Mouse (Mus musculus): ENCODE data around the gene Ahcyl1. TPM values are rescaled to one million over a fixed set of nuclear protein-coding genes. Genes with fewer than 3 reads are reported as not detected.
A peak's percentile ranks its signal among the peaks of the same experiment; 100 is the strongest.
"Not testable (repeated sequence)": the region's sequence is repeated elsewhere in the genome, so short reads cannot be mapped to it uniquely, and the experiment has no call there.

Ahcyl1 gene
- polyA plus RNA-seq, 2 experiments = 97.1 to 142 TPM

DNA sequence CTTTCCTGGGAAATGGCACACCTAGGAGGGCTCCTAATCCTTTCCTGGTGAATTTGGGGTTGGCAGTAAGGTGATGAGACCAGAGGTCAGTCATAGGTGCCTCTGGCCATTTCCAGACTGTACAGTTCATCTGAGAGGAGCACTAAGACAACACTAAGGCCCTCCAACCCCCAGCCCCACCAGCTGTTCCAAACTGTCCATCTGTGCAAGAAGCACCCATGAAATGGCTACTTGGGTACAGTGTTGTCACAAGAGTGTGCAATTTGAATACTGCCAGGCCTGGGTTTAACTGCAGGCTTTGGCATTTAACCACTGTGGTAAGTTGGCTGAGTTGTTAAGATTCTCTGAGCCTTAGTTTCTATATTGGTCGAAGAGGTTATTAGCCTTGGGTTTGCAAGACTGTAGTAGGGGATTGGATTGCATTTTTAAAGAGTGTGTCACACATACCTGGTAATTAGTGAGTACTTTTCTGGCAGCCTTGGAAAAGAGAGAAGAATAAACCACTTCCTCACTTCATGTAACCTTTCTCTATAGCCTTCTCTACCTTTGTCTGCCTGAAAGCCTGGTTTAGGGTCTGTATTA is 41.3 kb upstream of the Ahcyl1 start:
- H3K4me1 ChIP-seq (ENCODE audit: control insufficient read depth, insufficient read depth, low read length) = peaks cover 36% of the 10 kb centered on the region
- H3K36me3 ChIP-seq (ENCODE audit: control insufficient read depth, insufficient read depth, low read length) = peaks cover 9% of the 10 kb centered on the region; the same call in 1 of the 2 replicates
- no peak for DNase-seq (ENCODE audit: low spot score)
- no peak for ATAC-seq (ENCODE audit: low FRiP score, low read depth)
- H3K9ac ChIP-seq (ENCODE audit: low read depth, low read length, severe bottlenecking) = no peak overlapping the region
- H3K9me3 ChIP-seq (ENCODE audit: control insufficient read depth, low read length) = no peaks in the 10 kb centered on the region
- WGBS = 57% methylated on average over 1 of the region's 1 CpGs
- no peaks in the 10 kb centered on the region for H3K27me3 ChIP-seq (ENCODE audit: control insufficient read depth, insufficient read depth, low read length)
- H3K27ac ChIP-seq (replicated peaks; ENCODE audit: low read depth, low read length) = no peak overlapping the region
- no peak overlapping the region for H3K4me3 ChIP-seq (replicated peaks; ENCODE audit: low read length)
- H3K4me2 ChIP-seq (replicated peaks; ENCODE audit: low read depth, low read length, severe bottlenecking) = no peak overlapping the region
- TF ChIP-seq POLR2A (IDR thresholded peaks at IDR 0.05; ENCODE audit: borderline replicate concordance, extremely low read depth, insufficient read depth, insufficient read length) = no peak

DNA sequence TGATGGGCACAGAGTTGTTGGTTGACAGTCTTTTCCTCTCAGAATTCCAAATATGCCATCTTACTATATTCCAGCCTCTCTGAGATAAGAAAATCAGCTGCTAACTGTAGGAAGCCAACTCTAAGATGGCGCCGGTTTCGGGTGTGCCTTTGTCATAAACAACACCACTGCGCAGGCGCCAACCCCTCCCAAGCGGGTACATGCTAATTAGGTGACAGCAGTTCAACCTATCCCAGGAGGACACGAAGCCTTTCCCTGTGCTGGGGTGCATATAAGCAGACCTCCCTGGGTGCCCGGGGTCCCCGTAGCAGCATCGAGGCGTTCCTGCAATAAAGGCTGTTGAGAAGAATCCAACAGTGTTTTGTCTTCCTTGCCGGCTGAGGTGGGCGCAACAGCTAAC is 39.3 kb upstream of the Ahcyl1 start:
- not testable (repeated sequence) for DNase-seq (ENCODE audit: low spot score); H3K4me3 ChIP-seq (replicated peaks; ENCODE audit: low read length); ATAC-seq (ENCODE audit: low FRiP score, low read depth); H3K27ac ChIP-seq (replicated peaks; ENCODE audit: low read depth, low read length); H3K27me3 ChIP-seq (ENCODE audit: control insufficient read depth, insufficient read depth, low read length); H3K9me3 ChIP-seq (ENCODE audit: control insufficient read depth, low read length); H3K36me3 ChIP-seq (ENCODE audit: control insufficient read depth, insufficient read depth, low read length); H3K4me2 ChIP-seq (replicated peaks; ENCODE audit: low read depth, low read length, severe bottlenecking); H3K9ac ChIP-seq (ENCODE audit: low read depth, low read length, severe bottlenecking)
- peaks cover 20% of the 10 kb centered on the region for H3K4me1 ChIP-seq (ENCODE audit: control insufficient read depth, insufficient read depth, low read length)
- 93% methylated on average over 13 of the region's 13 CpGs for WGBS

GRCm38 (mm10) chr3:107733329-107733728 is 37.0 kb upstream of the Ahcyl1 start:
- ATAC-seq (ENCODE audit: low FRiP score, low read depth) = no peak
- no peak overlapping the region for H3K4me3 ChIP-seq (replicated peaks; ENCODE audit: low read length)
- no peak for DNase-seq (ENCODE audit: low spot score)
- no peak overlapping the region for H3K9ac ChIP-seq (ENCODE audit: low read depth, low read length, severe bottlenecking)
- no peak for TF ChIP-seq POLR2A (IDR thresholded peaks at IDR 0.05; ENCODE audit: borderline replicate concordance, extremely low read depth, insufficient read depth, insufficient read length)
- H3K27ac ChIP-seq (replicated peaks; ENCODE audit: low read depth, low read length) = no peak overlapping the region
- no peak overlapping the region for H3K4me2 ChIP-seq (replicated peaks; ENCODE audit: low read depth, low read length, severe bottlenecking)
- no peaks in the 10 kb centered on the region for H3K9me3 ChIP-seq (ENCODE audit: control insufficient read depth, low read length)
- H3K4me1 ChIP-seq (ENCODE audit: control insufficient read depth, insufficient read depth, low read length) = peaks cover 6% of the 10 kb centered on the region; the same call in 1 of the 2 replicates
- WGBS = 96% methylated on average over 1 of the region's 1 CpGs
- H3K27me3 ChIP-seq (ENCODE audit: control insufficient read depth, insufficient read depth, low read length) = no peaks in the 10 kb centered on the region
- H3K36me3 ChIP-seq (ENCODE audit: control insufficient read depth, insufficient read depth, low read length) = no peaks in the 10 kb centered on the region

GRCm38 (mm10) chr3:107730236-107730635 is 33.9 kb upstream of the Ahcyl1 start:
- Histone ChIP-seq H3K27me3 (ENCODE audit: control insufficient read depth, insufficient read depth, low read length) (no peaks in the 10 kb centered on the region), H3K36me3 (ENCODE audit: control insufficient read depth, insufficient read depth, low read length) (no peaks in the 10 kb centered on the region), H3K9ac (ENCODE audit: low read depth, low read length, severe bottlenecking) (no peak overlapping the region), H3K27ac (replicated peaks; ENCODE audit: low read depth, low read length) (no peak overlapping the region), H3K9me3 (ENCODE audit: control insufficient read depth, low read length) (no peaks in the 10 kb centered on the region), H3K4me3 (replicated peaks; ENCODE audit: low read length) (no peak overlapping the region), H3K4me2 (replicated peaks; ENCODE audit: low read depth, low read length, severe bottlenecking) (no peak overlapping the region), H3K4me1 (ENCODE audit: control insufficient read depth, insufficient read depth, low read length) (no peaks in the 10 kb centered on the region)
- ATAC-seq (ENCODE audit: low FRiP score, low read depth) (0 out of 2 replicates have a peak, but pooled peaks have one; percentile 41), DNase-seq (ENCODE audit: low spot score) (peak; percentile 45)
- 12% methylated on average over 2 of the region's 2 CpGs for WGBS
- TF ChIP-seq POLR2A (IDR thresholded peaks at IDR 0.05; ENCODE audit: borderline replicate concordance, extremely low read depth, insufficient read depth, insufficient read length) = no peak

- TF ChIP-seq POLR2A (IDR thresholded peaks at IDR 0.05; ENCODE audit: borderline replicate concordance, extremely low read depth, insufficient read depth, insufficient read length) = no peak
- DNase-seq (ENCODE audit: low spot score) (no peak), ATAC-seq (ENCODE audit: low FRiP score, low read depth) (no peak)
- 30% methylated on average over 1 of the region's 1 CpGs for WGBS
- H3K9me3 ChIP-seq (ENCODE audit: control insufficient read depth, low read length) = no peaks in the 10 kb centered on the region
- H3K4me1 ChIP-seq (ENCODE audit: control insufficient read depth, insufficient read depth, low read length) = no peaks in the 10 kb centered on the region
- H3K4me3 ChIP-seq (replicated peaks; ENCODE audit: low read length) = no peak overlapping the region
- no peaks in the 10 kb centered on the region for H3K27me3 ChIP-seq (ENCODE audit: control insufficient read depth, insufficient read depth, low read length)
- H3K4me2 ChIP-seq (replicated peaks; ENCODE audit: low read depth, low read length, severe bottlenecking) = no peak overlapping the region
- H3K9ac ChIP-seq (ENCODE audit: low read depth, low read length, severe bottlenecking) = no peak overlapping the region
- no peak overlapping the region for H3K27ac ChIP-seq (replicated peaks; ENCODE audit: low read depth, low read length)
- H3K36me3 ChIP-seq (ENCODE audit: control insufficient read depth, insufficient read depth, low read length) = no peaks in the 10 kb centered on the region
Observed at GRCm38 (mm10) chr3:107728509-107728908, 32.1 kb upstream of the Ahcyl1 start.

DNA sequence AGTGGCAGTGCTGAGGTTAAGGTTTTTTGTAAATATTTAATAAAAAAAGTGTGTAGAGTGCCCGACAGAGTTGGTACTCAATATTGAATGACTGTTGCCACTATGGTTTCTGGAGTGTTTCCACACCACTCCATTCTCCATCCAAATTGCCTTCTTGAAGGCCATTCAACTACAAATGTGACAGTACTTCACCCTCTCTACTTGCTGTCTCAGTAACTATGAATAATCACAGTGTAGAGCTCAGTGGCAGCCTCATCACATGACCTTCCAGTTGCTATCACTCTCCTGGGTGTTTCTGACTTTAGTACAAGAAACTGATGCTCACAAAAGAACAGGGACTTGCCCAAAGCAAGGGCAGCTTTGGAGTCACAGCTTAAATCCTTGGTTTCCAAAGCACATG is 19.6 kb upstream of the Ahcyl1 start:
- WGBS = 86% methylated on average over 1 of the region's 1 CpGs

More for the DNA sequence above, 19.6 kb upstream of the Ahcyl1 start:
- Histone ChIP-seq H3K36me3 (ENCODE audit: control insufficient read depth, insufficient read depth, low read length) (no peaks in the 10 kb centered on the region), H3K4me3 (replicated peaks; ENCODE audit: low read length) (no peak overlapping the region), H3K27me3 (ENCODE audit: control insufficient read depth, insufficient read depth, low read length) (no peaks in the 10 kb centered on the region), H3K4me1 (ENCODE audit: control insufficient read depth, insufficient read depth, low read length) (peaks cover 6% of the 10 kb centered on the region; the same call in 1 of the 2 replicates), H3K9me3 (ENCODE audit: control insufficient read depth, low read length) (no peaks in the 10 kb centered on the region), H3K27ac (replicated peaks; ENCODE audit: low read depth, low read length) (no peak overlapping the region), H3K4me2 (replicated peaks; ENCODE audit: low read depth, low read length, severe bottlenecking) (no peak overlapping the region), H3K9ac (ENCODE audit: low read depth, low read length, severe bottlenecking) (no peak overlapping the region)
- DNase-seq (ENCODE audit: low spot score) = no peak
- no peak for ATAC-seq (ENCODE audit: low FRiP score, low read depth)
- no peak for TF ChIP-seq POLR2A (IDR thresholded peaks at IDR 0.05; ENCODE audit: borderline replicate concordance, extremely low read depth, insufficient read depth, insufficient read length)

All from limb, embryonic 14.5 days (tissue).